Mouse (Mus musculus) heart, postnatal 4 days (tissue): ENCODE measurements around the gene Vsig2. TPM values are rescaled to one million over a fixed set of nuclear protein-coding genes. Genes with fewer than 3 reads are reported as not detected.

ENCODE experiments used
- DNase-seq: peaks from one replicate; pipeline ENCODE4 v3.0.0; 2021
- total RNA-seq, 2 experiments: library from RNA; stranded (reverse); gene quantifications; 2 replicates each; pipeline ENCODE4 v1.2.3; 2021

Gene Vsig2
- total RNA-seq, 2 experiments from 2014 or later: 6.4 to 7.9 TPM

- DNase-seq: no peak
Observed at GRCm38 (mm10) chr9:37536851-37537250, 2.2 kb upstream of the Vsig2 start.

DNA sequence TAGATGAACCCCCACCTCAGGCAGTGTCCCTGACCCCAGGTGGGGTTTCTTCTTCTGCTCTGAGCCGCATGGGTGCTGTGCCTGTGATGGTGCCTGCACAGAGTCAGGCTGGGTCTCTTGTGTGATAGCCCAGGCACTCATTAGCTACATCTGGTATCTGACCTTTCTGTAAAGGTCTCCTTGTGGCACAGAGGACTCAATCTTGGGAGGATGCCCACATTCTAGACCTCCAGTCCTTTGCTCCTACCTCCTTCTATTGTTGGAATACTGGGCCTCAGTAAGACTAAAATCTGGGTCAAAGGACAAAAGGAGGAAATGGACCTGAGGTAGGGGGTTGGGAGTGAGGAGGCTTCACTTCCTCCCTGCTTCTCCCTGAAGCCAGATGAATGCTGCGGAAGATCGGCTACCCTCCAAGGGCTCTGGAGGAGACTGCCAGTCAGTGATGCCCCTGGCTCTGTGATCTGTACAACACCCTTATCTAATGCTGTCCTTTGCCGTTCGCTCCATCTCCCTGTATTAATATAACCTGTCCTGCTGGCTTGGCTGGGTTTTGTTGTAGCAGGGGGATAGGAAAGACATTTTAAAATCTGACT is 1.3 kb upstream of the Vsig2 start:
- no peak for DNase-seq

DNA sequence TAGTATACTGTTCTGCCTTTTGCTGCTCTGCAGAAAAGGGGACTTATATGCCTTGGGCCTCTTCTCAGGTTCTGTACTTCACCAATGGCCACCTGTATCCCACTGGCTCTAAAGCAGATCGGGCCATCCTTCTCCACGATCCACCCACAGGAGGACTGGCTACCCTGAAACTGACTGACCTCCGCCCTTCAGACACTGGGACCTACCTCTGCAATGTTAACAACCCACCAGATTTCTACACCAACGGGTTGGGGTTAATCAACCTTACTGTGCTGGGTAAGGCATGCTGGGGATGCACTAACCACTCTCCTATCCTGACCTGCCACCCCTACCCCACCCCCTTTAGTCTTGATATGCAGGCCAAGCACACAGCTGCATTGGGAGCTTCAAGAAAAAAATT is 1.2 kb downstream of the Vsig2 start:
- DNase-seq: no peak

GRCm38 (mm10) chr9:37540701-37541575 is 1.9 kb downstream of the Vsig2 start:
- no peak for DNase-seq

- no peak for DNase-seq
Observed at GRCm38 (mm10) chr9:37541851-37542642, 3.0 kb downstream of the Vsig2 start.

DNA sequence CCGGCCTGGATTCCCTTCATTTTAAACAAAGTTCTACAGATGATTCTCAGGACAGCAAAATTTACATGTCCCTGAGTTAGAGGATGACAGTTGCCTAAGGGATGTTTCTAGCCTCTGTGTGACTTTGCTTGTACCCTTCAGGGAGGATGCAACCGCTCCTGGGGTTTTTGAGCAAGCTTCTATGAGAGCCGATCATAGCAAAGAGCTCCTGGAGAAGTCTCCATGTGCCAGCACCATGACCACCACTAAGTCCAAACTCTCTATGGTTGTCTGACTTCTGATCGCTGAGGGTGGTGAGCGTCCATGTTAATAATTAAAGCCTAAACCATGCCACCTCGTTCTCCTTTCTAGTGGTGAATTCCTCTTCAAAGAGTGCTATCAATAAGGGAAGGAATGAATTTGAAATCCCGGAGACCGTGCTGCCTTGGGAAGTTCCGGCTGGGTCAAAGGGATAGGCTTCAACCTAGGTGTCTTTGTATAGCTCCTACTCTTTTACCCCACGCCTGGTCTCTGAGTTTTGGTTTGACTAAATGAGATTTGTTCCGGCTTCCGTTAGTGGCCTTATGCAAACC is 4.9 kb downstream of the Vsig2 start:
- no peak for DNase-seq

- peak; percentile 79 for DNase-seq
Observed at GRCm38 (mm10) chr9:37544447-37545165, 5.6 kb downstream of the Vsig2 start.

- no peak for DNase-seq
Observed at GRCm38 (mm10) chr9:37545166-37545610, 6.1 kb downstream of the Vsig2 start.

DNA sequence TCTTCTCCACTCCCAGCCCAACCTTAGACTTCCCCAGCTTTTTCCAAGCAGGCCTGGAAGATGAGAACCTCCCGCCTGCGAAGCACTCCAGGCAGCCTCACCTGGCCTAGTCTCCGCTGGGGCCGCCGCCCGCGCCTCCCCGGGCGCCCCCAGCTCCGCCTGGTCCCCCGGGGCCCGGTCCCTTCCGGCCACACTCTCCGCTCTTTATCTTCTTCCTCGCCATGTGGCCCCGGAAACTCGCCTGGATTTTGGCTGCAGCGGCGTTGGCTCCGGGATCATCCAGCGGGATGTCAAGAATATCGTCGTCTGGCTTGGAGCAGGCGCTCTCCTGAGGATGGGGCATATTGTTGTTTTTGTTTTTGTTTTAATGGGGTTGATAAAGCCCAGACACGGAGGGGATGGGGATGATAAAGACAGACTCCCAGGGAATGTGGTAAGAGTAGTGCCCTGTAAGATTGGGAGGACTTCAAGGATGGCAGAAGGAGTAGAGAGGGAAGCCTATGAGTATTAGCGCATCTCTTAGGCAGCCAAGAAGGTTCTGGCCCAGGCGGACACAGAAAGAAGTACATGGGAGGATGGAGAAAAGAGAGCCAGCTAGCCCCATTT is 6.9 kb downstream of the Vsig2 start:
- DNase-seq: no peak

DNA sequence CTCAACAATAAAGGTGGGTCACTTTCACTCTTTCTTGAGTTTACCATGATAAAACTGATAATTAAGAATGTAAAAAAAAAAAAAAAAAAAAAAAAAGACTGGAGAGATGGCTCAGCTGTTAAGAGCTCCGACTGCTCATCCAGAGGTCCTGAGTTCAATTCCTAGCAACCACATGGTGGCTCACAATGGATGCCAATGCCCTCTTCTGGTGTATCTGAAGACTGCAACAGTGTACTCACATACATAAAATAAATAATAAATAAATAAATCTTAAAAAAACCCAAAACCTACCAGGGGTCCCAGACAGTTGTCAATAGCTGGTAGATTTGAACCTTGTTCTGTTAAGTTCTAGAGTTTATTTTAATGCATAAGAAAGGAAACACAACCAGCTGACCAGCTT is 7.8 kb downstream of the Vsig2 start:
- no peak for DNase-seq

DNA sequence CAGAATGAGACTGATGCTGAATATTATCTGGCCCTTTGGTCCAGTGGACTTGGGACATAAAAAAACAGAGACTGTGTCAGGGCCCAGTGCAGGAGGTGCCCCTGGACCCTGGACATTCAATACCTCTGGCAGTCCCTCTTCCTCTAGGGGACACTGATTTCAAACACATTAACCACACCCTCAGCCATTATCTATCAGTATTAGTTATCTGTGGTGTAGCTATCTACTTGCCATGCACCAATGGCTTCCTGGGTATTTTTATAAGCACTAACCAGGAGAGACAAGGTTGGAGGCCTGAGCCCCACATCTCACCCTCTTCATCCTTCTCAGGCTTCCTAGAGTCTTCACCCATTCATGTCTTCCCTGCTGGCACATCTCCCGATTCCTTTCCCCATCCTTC is 11.4 kb downstream of the Vsig2 start:
- DNase-seq: no peak

DNA sequence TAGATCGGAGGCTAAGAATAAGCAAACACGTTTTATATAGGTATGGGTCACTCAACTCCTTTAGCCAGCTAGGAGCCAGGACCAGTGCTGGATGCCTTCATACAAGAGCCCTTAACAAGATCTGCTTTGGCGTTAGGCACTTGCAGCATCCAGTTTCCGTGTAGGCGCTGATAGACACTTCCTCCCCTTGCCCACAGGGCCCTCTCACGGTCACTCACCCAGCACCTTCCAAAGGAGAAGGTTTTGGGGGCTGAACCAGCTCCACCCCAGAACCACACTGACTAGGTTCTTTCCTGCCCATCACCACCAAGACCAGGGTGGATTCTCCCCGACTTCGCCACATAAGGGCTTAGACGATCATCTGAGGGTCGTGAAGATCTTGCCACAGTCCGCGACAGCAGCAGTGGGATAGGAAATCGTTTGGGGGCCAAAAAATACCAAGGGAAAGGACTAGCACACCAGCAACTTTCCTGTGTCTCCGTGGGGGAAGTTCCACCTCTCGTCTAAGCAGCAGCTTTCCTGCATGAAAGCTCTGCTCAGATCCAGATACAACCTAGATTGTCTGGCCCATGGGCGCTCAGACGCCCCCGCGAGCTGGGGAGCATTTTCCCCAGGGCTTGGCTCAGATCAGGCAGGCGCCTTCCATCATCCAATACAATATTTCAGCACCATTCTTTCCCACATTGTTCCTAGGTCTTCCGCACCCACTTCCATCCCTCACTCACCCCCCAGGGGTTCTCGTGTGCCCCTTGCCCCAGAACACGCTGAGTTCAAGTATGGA is 12.9 kb downstream of the Vsig2 start:
- no peak for DNase-seq

GRCm38 (mm10) chr9:37552536-37553293 is 13.7 kb downstream of the Vsig2 start, which contains the start of gene Nrgn:
Gene Nrgn, minus strand, starts transcription at chr9:37552904.
- peak; percentile 87 for DNase-seq

- DNase-seq: no peak
Observed at GRCm38 (mm10) chr9:37554279-37554678, 15.2 kb downstream of the Vsig2 start.

DNA sequence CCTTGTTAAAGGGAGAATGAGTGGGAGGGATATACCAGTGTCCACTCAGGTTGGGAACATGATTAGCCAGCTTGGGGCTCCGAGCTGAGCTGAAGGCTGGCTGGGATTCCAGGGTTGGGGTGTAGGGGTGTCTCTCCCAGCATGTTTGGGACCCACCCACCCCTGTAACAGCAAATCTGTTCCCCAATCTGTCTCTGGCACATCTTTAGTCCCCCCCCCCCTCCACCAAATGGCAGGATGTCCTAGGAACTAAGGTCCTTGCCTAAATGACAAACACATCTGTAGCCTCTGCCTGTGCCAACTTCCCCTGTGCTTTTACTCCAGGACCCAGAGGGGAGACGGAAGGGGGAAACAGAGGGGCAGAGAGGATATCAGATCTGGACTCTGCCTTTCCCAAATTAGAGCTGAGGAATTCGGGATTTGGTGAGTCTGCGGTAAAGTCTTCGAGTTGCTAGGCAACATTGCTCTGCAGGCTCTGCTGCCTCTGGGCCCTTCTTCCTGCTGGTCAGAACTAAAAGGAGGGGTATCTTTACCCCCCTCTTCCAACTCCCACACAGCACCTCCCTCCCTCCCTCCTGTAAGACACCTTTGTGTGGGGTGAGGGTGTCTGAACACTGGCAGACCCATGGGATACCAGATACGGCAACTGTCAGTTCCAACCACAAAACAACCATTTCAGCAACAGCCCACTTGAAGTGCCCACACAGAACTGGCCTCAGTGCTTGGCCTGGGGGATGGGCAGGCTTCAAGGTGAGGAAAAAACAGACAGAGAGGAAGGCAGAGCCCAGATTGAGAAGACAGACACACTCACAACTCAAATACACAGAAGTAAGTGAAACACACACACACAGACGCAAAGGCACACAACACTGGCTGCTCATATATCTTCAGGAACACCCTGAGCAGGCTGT is 16.0 kb downstream of the Vsig2 start, which contains the start of gene Siae:
Gene Siae, plus strand, starts transcription at position 861 of the 911 bp plus-strand sequence.
- no peak for DNase-seq

DNA sequence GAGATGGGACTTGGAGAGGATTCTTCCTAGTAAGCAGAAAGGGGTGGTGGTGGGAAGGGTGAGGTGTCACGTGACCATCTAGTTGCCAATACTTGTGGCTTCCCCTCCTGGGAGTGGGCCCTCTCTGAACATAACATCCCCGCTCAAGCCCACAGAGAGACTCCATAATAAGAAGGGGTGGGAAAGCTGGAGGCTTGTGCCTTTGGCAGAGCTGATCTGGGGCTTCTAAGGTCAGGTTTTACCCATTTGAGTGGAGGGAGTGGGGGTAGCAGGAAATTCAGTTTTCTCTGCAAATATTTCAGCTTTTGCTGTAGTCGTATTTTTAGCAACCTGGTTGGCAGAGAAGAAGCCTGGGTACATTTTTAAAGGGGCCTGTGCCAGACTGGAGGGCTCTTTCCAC is 17.3 kb downstream of the Vsig2 start:
- DNase-seq: no peak

GRCm38 (mm10) chr9:37560617-37561016 is 21.6 kb downstream of the Vsig2 start:
- no peak for DNase-seq

DNA sequence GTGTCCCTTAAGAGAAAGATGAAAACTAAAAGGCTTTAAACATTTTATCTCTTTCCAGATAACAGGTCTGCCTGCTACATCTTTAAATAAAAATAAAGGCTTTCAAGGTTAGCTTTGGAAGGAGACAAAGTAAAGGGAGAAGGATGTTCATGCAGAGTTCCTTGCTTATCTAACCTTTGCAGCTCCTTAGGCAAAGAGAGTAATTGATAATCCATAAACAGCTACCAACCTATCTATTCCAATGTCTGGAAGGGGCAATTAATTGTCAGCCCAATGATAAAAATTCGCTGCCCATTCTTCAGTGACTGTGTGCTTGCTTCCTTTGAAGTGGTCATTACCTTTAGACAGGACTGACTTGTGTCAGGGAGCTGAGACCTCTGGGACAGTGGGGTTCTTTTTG is 24.8 kb downstream of the Vsig2 start:
- DNase-seq: no peak

- no peak for DNase-seq
Observed at GRCm38 (mm10) chr9:37567019-37567418, 28.0 kb downstream of the Vsig2 start.
